Mouse (Mus musculus) forebrain, embryonic 15.5 days (tissue): ENCODE measurements at regions not wholly inside any gene's neighbourhood (a gene's known extent, or its start where the extent isn't known, plus 50 kb on each side); places are given as distances from the start of the nearest gene placed in this dataset.

Experiments used
- ATAC-seq: fragments of 200-750 bp; cut with Nextera tagmentation; replicated peaks from 2 replicates; pipeline ENCODE4 v1.8.0; 2017; ENCODE audit warnings: mild to moderate bottlenecking, moderate TSS enrichment, moderate library complexity
- H3K27ac ChIP-seq: fragments of 300-500 bp; sonication (generic); replicated peaks from 2 replicates; pipeline ENCODE4 v1.5.1; 2015; ENCODE audit warnings: mild to moderate bottlenecking, inconsistent platforms
- H3K27me3 ChIP-seq: fragments of 300-500 bp; sonication (generic); 2 replicates; pipeline ENCODE4 v1.6.1; 2015; ENCODE audit warnings: inconsistent platforms
- H3K36me3 ChIP-seq: fragments of 300-500 bp; sonication (generic); 2 replicates; pipeline ENCODE4 v1.6.1; 2015; ENCODE audit warnings: mild to moderate bottlenecking, inconsistent platforms
- H3K4me1 ChIP-seq: fragments of 300-500 bp; sonication (generic); 2 replicates; pipeline ENCODE4 v1.6.1; 2015; ENCODE audit warnings: inconsistent platforms
- H3K4me2 ChIP-seq: fragments of 300-500 bp; sonication (generic); replicated peaks from 2 replicates; pipeline ENCODE4 v1.6.1; 2015; ENCODE audit warnings: mild to moderate bottlenecking, inconsistent platforms
- H3K4me3 ChIP-seq: fragments of 300-500 bp; sonication (generic); 2 replicates; pipeline ENCODE4 v1.5.1; 2015; ENCODE audit warnings: mild to moderate bottlenecking, inconsistent platforms
- H3K9ac ChIP-seq: fragments of 300-500 bp; sonication (generic); replicated peaks from 2 replicates; pipeline ENCODE4 v1.6.1; 2015; ENCODE audit warnings: mild to moderate bottlenecking, inconsistent platforms
- H3K9me3 ChIP-seq: fragments of 300-500 bp; sonication (generic); 2 replicates; pipeline ENCODE4 v1.6.1; 2016; ENCODE audit warnings: inconsistent platforms
- WGBS: fragments of 180-500 bp; shearing (Covaris S2); methylation state at CpG from one replicate; pipeline ENCODE4 v1.1.7; 2015; ENCODE audit warnings: mixed read lengths; 5-methylcytosine and 5-hydroxymethylcytosine counted together

DNA sequence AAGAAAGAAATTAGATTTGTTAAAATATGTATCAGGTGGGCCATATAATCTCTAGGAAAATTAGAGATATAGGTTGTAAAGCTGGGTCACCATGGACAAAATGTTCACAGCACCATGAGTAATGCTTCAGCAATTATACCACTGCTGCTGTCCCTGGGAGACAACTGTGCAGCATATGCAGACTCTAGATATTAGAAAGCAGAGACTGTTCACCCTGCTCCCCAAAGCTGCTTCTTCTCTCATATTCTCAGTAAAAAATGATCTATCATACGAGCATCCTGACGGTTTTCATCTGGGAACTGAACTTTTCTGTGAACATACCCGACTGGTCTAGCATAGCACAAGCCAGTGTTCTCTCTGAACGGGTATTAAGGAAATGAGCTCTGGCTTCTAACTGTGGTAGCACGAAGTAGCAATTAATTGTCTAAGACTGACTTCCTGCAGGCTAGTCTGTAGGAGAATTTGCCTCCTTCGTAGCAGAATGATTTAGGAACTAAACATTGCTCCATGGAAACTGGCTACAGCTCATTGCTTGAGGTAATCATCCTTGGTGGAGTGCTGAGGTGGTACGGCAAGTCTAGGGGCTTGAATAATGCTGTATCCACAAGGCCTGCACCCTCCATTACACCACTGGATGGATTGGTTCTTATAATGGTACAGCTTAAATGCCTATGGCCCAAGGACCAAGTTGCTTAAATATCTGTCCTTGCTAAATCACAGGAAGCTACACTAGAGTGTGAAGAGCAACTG lies 305.9 kb downstream of the Otol1 start:
- no peaks in the 10 kb centered on the region for H3K4me1 ChIP-seq
- no peak for ATAC-seq
- H3K4me2 ChIP-seq = no peak overlapping the region
- 81% methylated on average over 7 of the region's 7 CpGs for WGBS
- no peak overlapping the region for H3K27ac ChIP-seq
- no peaks in the 10 kb centered on the region for H3K9me3 ChIP-seq
- H3K27me3 ChIP-seq = no peaks in the 10 kb centered on the region
- no peak overlapping the region for H3K4me3 ChIP-seq
- H3K9ac ChIP-seq = no peak overlapping the region
- no peaks in the 10 kb centered on the region for H3K36me3 ChIP-seq

GRCm38 (mm10) chr3:70314239-70314638 lies 306.8 kb downstream of the Otol1 start:
- whole genome bisulfite sequencing = 89% methylated on average over 4 of the region's 4 CpGs
- no peak for ATAC-seq
- no peak overlapping the region for H3K27ac ChIP-seq

DNA sequence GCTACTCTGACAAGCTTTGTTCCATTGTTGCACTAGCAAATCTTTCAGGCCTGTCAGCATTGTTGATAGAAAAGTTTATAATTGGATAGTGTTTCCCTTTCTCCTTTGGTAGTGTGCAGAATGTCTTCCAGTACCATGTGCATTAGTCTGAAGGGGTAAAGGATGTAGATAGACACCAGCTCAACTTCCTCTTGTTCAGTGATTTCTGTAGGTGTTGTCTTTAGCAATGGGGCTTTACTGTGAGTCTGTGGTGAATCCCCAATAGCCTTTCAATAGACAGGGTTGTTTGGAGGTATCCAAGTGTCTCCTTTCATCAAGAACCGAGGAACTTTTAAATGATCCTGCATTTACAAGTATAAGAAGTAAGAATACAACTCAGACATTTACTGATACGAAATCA lies 311.0 kb downstream of the Otol1 start:
- no peak overlapping the region for H3K4me3 ChIP-seq
- H3K9me3 ChIP-seq = no peaks in the 10 kb centered on the region
- no peak overlapping the region for H3K27ac ChIP-seq
- no peak for ATAC-seq
- no peaks in the 10 kb centered on the region for H3K4me1 ChIP-seq
- no peaks in the 10 kb centered on the region for H3K27me3 ChIP-seq
- no peak overlapping the region for H3K9ac ChIP-seq
- H3K4me2 ChIP-seq = no peak overlapping the region
- 91% methylated on average over 2 of the region's 2 CpGs for WGBS
- no peaks in the 10 kb centered on the region for H3K36me3 ChIP-seq

More at GRCm38 (mm10) chr3:70314239-70314638, 306.8 kb downstream of the Otol1 start:
- H3K9me3 ChIP-seq = no peaks in the 10 kb centered on the region
- H3K4me2 ChIP-seq = no peak overlapping the region
- H3K9ac ChIP-seq = no peak overlapping the region
- H3K4me3 ChIP-seq = no peak overlapping the region
- H3K4me1 ChIP-seq = no peaks in the 10 kb centered on the region
- no peaks in the 10 kb centered on the region for H3K27me3 ChIP-seq
- no peaks in the 10 kb centered on the region for H3K36me3 ChIP-seq

- no peak overlapping the region for H3K4me3 ChIP-seq
- H3K4me1 ChIP-seq = no peaks in the 10 kb centered on the region
- H3K4me2 ChIP-seq = no peak overlapping the region
- no peak overlapping the region for H3K27ac ChIP-seq
- no peak overlapping the region for H3K9ac ChIP-seq
- no peak for ATAC-seq
- WGBS = 88% methylated on average over 3 of the region's 3 CpGs
- H3K36me3 ChIP-seq = no peaks in the 10 kb centered on the region
- no peaks in the 10 kb centered on the region for H3K27me3 ChIP-seq
- no peaks in the 10 kb centered on the region for H3K9me3 ChIP-seq
Observed at GRCm38 (mm10) chr3:70319139-70319538, 311.7 kb downstream of the Otol1 start.

DNA sequence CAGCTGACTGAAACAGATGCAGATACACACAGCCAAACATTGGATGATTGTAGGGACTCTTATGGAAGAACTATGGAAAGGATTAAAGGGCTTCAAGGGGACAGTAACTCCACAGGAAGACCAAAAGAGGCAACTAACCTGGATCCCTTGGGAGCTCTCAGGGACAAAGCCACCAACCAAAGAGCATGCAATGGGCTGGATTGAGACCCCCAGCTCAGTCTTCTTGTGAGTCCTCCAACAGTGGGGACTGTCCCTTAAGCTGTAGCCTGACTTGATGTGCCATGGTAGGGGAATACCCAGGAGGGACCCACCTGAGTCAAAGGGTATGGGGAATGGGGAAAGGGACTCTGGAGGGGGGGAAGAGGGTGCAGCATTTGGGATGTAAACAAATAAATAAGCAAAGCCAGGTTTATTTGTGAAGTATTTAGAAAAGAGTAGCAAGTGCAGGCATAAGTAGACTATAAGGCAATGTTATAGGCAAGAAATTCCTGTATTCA lies 313.8 kb downstream of the Otol1 start:
- Histone ChIP-seq H3K36me3 (no peaks in the 10 kb centered on the region), H3K27ac (no peak overlapping the region), H3K9me3 (no peaks in the 10 kb centered on the region), H3K4me2 (no peak overlapping the region), H3K9ac (no peak overlapping the region), H3K4me3 (no peak overlapping the region), H3K4me1 (no peaks in the 10 kb centered on the region), H3K27me3 (no peaks in the 10 kb centered on the region)
- no peak for ATAC-seq

DNA sequence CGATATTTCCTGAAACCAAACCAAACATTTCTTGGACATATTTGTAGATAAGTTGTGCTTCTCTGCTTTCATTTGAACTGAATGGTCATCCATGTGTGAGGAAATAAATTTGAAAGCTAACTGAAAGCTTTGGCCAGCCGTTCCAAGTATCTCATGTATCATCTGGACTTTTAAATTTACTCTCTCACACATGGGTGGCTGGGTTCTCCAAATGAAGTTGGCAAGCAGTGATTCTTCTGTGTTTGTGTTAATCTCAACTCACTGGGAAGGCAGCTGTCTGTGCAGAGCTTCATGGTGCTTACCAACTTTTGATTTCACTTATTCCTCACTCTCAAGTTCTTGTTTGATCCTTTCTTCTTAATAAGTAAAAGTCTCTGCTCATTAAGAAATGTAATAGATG lies 317.3 kb downstream of the Otol1 start:
- no peaks in the 10 kb centered on the region for H3K36me3 ChIP-seq
- WGBS = 87% methylated on average over 2 of the region's 2 CpGs
- no peak for ATAC-seq
- no peak overlapping the region for H3K4me3 ChIP-seq
- H3K27ac ChIP-seq = no peak overlapping the region
- no peaks in the 10 kb centered on the region for H3K4me1 ChIP-seq
- no peaks in the 10 kb centered on the region for H3K9me3 ChIP-seq
- H3K27me3 ChIP-seq = no peaks in the 10 kb centered on the region
- H3K9ac ChIP-seq = no peak overlapping the region
- H3K4me2 ChIP-seq = no peak overlapping the region
